ENCODE assay signal across 17 mouse cellular contexts in genomic region chr8:85122995-85123394, GRCm38 (mm10). TPM values are rescaled to one million over a fixed set of nuclear protein-coding genes. Genes with fewer than 3 reads are reported as not detected.
"Had no signal": no experiment of that assay in that cellular context is flagged by ENCODE, and none has a peak within 500 bp of the region (broad histone marks: within the 10 kb centered on the region; RNA-seq: fewer than 3 reads in every experiment).

Zfp791 (minus strand) TSS chr8:85123095.

- DNase-seq: heart, postnatal 10 days; heart, postnatal 14 days; heart, postnatal 36 days; heart, postnatal 4 days; kidney, adult 11 months; kidney, adult 18-20 months; kidney, adult 2 months; kidney, adult 8-10 months; kidney, adult 9 months; kidney, postnatal 10 days; kidney, postnatal 14 days; kidney, postnatal 25 days; kidney, postnatal 36 days; kidney, postnatal 4 days; layer of hippocampus, adult 9-11 months; layer of hippocampus, postnatal 36 days had no signal

RNA-seq across cellular contexts. Expression of gene Zfp791, which starts in this region (rescaled TPM):
- total RNA-seq: hematopoietic stem cell, adult 5-6 weeks had no signal
